Mouse (Mus musculus) left cerebral cortex, adult 2 months (tissue): ENCODE data around the gene Arhgef40. TPM values are rescaled to one million over a fixed set of nuclear protein-coding genes. Genes with fewer than 3 reads are reported as not detected.

Experiments
- DNase-seq, 2 experiments: peaks; one replicate each; pipeline ENCODE4 v3.0.0; 2021 to 2022; ENCODE audit warnings: low spot score in 2 of 2, mixed read lengths in 1 of 2; ENCODE audit errors: extremely low spot score in 1 of 2
- H3K27ac ChIP-seq: fragments of 200-600 bp; 2 replicates; pipeline ENCODE4 v1.8.1; 2022
- H3K4me3 ChIP-seq: fragments of 200-600 bp; 2 replicates; pipeline ENCODE4 v1.8.1; 2022
- CTCF ChIP-seq: fragments of 200-600 bp; IDR thresholded peaks from 2 replicates; pipeline ENCODE4 v1.8.1; 2022; ENCODE audit warnings: antibody characterized with exemption, mild to moderate bottlenecking, moderate library complexity
- intact Hi-C: fragments of 180-260 bp; cut with DNase I; formaldehyde crosslinking; loops from one replicate; pipeline ENCODE4 v1.15.1; 2025
- total RNA-seq, 2 experiments: library from RNA; stranded (reverse); gene quantifications; 2 replicates each; pipeline ENCODE4 v1.2.3; 2021

Arhgef40 gene
- total RNA-seq, 2 experiments from 2014 or later = 28.8 to 31.1 TPM

DNA sequence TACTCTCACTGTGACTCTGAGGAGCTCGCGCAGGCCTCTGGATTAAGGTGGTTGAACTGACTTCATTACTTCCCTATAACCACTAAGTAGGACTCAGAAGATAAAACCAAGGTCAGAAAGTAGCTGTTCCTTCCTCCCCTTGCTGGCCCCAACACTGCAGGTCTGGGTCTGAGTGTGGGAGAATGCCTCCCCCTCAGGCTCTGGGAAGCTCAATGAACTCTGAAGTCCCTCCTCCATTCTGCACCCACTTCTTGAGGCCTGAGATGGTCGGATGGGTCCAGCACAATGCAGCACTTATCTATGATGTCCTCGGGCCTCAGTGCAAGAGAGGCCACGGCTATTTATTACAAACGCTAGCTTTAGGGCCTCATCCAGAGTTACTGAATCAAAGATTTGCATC, 21.1 kb downstream of the Arhgef40 start:
- TF ChIP-seq CTCF = no peak
- no peak for DNase-seq
- no peak overlapping the region for H3K27ac ChIP-seq
- H3K4me3 ChIP-seq = no peak overlapping the region
- intact Hi-C loops = no loop called here

DNA sequence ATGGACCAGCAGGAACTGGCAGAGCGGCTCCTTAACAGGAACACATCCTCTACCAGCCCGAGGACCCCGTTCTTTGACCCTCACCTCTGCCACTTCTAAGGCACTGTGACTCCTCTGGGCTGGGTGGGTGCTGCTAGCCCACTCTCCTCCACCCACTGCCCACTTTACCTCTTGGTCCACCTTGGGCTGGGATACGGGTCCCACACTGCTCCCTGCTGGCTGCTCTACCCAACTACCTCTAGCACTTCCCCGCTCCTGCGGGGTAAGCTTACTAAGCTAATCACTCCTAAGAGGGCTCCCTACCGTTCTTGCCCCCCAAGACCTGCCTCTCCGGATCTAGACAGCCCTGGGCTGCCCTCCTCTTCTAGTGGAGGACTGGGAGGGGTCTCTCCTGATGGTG, 21.7 kb downstream of the Arhgef40 start:
- Histone ChIP-seq H3K27ac (no peak overlapping the region), H3K4me3 (no peak overlapping the region)
- peak; percentile 35 for TF ChIP-seq CTCF
- DNase-seq = no peak
- intact Hi-C loops = no loop called here

DNA sequence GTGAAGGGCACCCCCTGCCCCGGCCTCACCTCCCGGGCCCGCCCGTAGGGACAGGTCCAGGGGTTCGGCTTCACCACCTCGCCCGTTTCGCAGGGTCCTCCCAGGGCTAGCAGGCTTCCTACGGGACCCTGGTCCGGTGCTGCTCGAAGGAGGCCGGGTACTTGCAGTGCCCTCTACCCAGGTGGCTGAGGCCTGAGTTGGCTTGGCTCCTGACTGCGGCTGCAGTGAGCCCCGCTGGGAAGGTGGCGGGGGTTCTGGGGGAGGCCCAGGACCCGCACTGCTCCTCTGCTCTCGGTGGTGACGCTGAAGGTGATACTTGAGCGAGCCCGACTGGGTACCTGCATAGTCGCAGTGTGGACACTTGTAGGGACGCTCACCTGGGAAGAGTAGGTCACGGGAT, 22.3 kb downstream of the Arhgef40 start:
- no peak for DNase-seq
- intact Hi-C loops = no loop called here
- no peak overlapping the region for H3K4me3 ChIP-seq
- TF ChIP-seq CTCF = no peak
- H3K27ac ChIP-seq = no peak overlapping the region

DNA sequence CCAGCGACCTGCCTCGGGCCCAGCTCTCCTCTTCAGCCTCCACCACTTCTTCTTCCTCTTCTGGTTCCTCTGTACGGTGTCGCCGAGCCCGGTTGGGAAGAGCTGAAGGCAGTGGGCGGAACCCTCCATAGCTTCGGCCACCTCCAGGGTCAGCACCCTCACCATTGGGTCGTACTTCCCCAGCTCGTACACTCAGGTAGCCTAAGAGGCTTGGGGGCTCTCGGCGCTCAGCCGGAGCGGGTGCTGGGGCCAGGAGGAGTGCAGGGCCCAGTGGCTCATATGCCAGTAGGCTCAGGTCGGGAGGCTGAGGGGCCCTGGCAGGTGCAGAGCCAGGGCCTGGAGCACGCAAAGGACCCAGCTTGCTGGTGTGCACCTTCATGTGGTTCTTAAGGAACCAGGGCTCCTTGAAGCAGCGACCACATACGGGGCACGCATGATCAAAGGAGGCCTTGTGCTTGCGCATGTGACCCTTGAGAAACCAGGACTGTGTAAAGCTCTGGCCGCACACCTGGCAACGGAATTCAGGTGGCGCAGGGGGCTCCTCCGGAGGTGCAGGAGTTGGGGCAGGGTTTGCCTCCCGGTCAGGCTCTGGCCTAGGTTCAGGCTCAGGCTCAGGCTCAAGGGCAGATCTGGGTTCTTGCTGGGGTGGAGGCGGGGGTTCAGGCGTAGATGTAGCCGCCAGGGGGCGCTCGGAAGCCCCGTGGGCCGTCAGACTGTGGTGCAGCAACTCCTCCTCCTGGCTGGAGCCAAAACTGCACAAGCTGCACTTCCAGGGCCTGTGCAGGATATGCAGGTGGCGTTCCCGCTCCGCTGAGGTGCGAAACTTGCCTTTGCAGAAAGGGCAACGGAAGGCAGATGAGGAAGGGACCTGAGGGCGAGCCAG, 24.0 kb downstream of the Arhgef40 start:
- peak; percentile 91 to 93 for DNase-seq
- intact Hi-C loops = loop anchor here (2.0 kb wide), 1 partner anchor 106 kb away; no protein-coding TSS in a partner anchor
- H3K27ac ChIP-seq = peak overlapping the region; percentile 28
- no peak; the same call in none of the 2 replicates for TF ChIP-seq CTCF
- H3K4me3 ChIP-seq = peak overlapping the region; percentile 37

DNA sequence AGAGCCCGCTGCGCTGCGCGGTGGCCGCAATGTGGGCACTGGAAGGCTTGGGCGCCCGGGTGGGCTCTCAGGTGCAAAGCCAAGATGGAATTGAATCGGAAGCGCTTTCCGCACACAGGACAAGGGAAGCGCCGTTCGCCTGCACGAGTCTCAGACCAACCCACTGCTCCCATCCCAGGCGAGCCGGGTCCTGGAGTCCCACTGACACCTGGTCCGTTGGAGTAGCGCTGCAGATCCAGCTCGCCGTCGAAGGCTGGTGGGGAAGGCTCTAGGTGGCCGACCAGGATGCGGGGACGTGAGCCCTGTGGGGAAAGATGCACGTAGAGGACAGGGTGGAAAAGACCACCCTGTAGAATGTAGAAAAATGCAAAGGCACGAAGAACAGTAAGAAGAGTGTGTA, 24.8 kb downstream of the Arhgef40 start:
- peak overlapping the region; percentile 28; the same call in 1 of the 2 replicates for H3K27ac ChIP-seq
- no peak for DNase-seq
- intact Hi-C loops = loop anchor here (2.0 kb wide), 1 partner anchor 107 kb away; no protein-coding TSS in a partner anchor

DNA sequence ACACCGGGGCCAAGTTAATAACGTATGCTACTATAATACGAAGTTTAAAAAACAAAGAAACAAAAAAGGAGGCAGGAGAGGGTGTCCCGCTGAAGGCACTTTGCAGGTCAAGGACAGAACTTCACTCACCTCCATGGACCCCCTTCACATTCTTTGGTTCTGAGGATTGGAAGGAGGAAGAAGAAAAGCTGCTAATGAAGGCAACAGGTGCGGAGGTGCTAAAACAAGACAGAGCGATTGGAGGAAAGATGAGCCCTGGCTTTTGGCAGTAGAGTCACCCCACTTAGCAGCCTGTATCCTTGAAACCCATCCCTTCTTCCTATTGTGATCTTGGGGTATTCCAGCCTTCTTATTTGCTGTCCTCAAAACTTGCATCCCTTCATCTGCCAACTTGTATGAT, 25.3 kb downstream of the Arhgef40 start:
- intact Hi-C loops = loop anchor here (2.0 kb wide), 1 partner anchor 107 kb away; no protein-coding TSS in a partner anchor
- Histone ChIP-seq H3K4me3 (no peak overlapping the region), H3K27ac (no peak overlapping the region)
- DNase-seq = no peak
- no peak for TF ChIP-seq CTCF

More for the DNA sequence above, 24.8 kb downstream of the Arhgef40 start:
- peak overlapping the region; percentile 37 for H3K4me3 ChIP-seq
- TF ChIP-seq CTCF = no peak

DNA sequence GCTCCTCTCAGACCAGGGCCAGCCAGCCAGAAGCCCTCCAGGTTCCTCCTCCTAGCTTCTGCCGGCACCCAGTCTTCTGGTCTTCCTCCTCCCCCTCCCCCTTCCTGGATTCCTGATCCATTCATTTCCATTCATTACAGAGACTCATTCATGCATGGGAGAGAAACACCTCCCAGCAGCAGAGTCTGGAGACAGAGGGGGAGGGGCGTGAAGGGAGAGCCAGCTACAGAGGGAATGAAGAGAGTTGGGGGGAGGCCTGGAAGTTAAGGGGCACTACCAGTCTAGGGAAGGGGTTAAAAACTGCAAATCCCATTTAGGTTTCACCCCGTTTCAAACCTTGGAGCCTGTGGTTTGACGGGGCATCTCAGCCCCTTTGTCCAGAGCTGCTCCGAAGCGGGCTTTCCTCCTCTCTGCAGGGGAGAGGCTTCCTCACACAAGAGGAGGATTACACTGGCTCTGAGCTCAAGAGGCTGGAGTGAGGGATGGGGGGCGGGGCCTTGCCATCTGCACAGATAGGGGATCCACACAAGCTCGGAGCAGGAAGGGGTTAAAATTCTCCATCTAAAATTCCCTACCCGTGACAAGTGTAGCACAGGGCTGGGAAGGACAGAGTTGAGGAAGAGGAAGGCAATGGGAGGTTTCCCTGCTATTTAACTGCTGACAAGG, 26.1 kb downstream of the Arhgef40 start:
- intact Hi-C loops = no loop called here
- peak overlapping the region; percentile 26; the same call in 1 of the 2 replicates for H3K27ac ChIP-seq
- TF ChIP-seq CTCF = no peak
- no peak overlapping the region for H3K4me3 ChIP-seq
- peak in 1 of 2 experiments; percentile 58 for DNase-seq

DNA sequence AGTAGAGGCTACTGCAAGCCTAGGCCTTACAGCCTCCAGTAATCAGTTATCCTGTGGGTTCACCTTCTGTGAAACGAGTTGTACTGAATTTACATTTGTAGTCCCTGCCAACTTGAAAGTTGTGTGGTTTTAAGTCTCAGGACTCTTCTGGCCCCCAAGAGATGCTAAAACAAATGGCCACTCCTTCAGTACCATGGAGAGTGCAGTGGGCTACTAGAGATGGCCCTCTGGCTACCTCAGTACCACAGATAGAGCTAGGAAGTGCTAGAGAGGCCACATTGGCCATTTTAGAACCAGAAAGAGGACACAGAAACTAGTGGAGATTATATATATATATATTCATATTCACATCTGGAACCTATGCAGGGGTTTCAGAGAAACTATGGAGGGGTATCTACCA, 27.2 kb downstream of the Arhgef40 start:
- no peak for DNase-seq
- intact Hi-C loops = loop anchor here (1.0 kb wide), 1 partner anchor 9 kb away; the partner anchor contains the start of gene Zfp219
- no peak for TF ChIP-seq CTCF
- H3K27ac ChIP-seq = no peak overlapping the region
- H3K4me3 ChIP-seq = no peak overlapping the region

DNA sequence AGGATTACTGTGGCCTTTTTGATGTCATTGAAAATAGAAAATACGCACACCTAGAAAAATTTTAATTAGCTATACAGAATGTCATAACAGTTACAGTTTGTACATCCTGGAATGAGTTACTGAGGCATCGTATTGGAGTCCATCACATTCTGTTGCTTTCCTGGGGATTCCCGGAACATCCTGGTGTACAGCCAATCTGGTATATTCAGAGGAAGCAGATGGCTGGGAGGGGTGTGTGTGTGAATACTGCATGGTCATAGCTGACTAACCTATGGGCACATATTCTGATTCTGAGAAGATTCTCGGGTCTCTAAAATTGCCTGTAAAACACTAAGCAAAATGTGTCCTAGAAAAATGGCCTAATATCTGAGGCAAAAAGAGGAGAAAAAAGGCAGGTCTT, 27.6 kb downstream of the Arhgef40 start:
- TF ChIP-seq CTCF = no peak
- intact Hi-C loops = loop anchor here (1.0 kb wide), 1 partner anchor 8 kb away; the partner anchor contains the start of gene Zfp219
- DNase-seq = peak in 1 of 2 experiments; percentile 66
- Histone ChIP-seq H3K27ac (0 out of 2 replicates have a peak overlapping the region, but pooled peaks have one; percentile 60), H3K4me3 (no peak overlapping the region)

DNA sequence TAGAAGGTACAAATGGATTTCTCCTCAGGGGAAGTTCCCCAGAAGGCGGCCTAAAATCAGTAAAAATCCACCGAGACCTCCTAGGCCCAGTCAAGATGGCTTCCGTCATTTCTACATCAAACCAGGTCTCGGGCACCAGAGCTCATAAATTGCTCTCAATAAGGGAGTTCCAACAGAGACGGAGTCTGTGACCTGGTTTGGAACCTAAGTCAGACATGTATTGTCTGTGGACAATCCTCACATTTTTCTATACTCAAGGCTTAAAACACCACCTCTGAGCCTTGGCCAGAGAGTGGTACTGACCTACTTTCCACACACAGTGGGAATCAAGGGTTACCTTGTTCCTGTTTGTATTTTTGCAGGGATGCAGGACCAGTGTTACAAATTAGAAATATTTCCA, 28.0 kb downstream of the Arhgef40 start:
- no peak for TF ChIP-seq CTCF
- DNase-seq = no peak
- H3K4me3 ChIP-seq = no peak overlapping the region
- 0 out of 2 replicates have a peak overlapping the region, but pooled peaks have one; percentile 60 for H3K27ac ChIP-seq
- intact Hi-C loops = loop anchor here (1.0 kb wide), 1 partner anchor 8 kb away; the partner anchor contains the start of gene Zfp219

DNA sequence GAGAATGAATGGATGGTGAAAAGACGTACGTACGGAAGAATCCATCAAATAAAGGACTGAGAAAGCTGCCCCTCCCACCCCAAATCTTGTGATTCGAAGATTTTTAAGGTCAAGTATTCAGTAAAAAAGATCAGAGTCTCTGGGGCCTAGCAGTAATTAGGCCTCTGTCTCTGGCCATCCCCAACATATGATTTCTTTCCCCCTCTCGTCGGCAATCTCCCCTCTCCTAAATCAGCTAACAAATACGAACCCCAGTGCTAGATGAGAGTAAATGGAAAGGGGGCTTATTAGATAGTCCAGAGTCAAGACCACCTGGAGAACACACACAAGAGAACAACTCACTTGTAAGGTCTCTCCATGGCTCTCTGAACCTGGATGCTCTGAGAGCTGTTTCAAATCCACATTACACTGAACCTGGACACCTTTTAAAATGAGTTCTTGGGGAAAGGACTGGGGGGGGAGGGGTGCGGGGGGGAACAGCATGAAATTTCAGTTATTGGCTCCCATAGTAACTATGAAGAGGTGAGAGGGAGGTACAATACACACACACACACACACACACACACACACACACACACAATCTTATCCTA, 28.6 kb downstream of the Arhgef40 start:
- H3K27ac ChIP-seq = 0 out of 2 replicates have a peak overlapping the region, but pooled peaks have one; percentile 60
- intact Hi-C loops = no loop called here
- TF ChIP-seq CTCF = no peak
- H3K4me3 ChIP-seq = no peak overlapping the region
- DNase-seq = no peak
